Mouse (Mus musculus) right cerebral cortex, postnatal 14 days (tissue): ENCODE results near the gene Grhpr.
"Not testable (repeated sequence)": the region's sequence is repeated elsewhere in the genome, so short reads cannot be mapped to it uniquely, and the experiment has no call there.

Experiments used
- DNase-seq: peaks from one replicate; pipeline ENCODE4 v3.0.0; 2022

The Grhpr gene

DNA sequence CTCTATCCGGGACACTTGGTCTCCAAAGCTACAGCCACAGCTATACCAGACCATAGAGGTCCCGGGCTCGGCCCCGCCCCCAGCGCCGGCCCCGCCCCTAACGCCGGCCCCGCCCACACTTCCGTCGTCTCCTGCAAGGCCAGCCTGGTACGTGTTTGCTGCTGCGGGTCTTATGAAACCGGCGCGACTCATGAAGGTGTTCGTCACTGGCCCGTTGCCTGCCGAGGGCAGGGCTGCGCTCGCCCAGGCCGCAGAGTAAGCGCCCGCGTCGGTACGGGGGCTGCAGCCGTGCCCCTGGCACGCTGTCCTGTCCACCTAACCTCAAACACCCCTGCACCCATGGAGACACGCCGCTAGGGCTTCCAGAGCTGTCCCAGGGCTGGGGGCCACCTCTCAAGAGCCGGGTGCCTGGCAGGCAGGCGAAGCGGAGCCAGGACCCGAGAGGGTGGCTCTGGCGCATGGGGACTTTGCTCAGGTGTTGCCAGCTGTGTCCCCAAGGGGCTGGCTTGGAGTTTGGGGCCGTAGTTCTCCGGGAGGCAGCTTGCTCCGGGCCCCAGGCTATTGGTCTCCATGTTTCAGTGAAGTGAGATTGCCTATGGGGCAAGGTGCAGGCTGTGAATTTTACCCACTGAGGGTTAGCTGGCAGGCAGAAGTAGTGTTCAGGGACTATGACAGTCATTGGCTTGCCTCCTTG, at the start of gene Grhpr:
Grhpr (plus strand) TSS at position 116 of the 694 bp plus-strand sequence.
- peak; percentile 68 for DNase-seq

DNA sequence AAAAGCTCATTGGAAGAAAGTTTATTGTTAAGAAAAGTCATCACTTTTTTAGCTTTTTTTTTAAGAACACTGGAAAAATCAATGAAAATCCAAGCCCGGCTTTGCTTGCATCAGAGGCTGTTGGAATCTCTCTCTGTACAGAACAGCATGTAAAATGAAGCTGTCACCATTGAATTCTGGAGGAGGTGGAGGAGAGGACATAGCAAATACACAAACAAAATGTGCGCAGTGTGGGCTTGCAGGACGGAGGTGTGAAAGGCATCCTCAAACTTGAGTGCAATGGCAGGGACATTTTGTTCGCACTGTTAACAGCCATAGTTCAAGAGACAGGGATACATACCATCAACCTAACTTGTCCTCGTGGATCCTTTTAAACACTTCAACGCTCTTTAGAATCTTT, 49.5 kb upstream of the Grhpr start:
- DNase-seq: no peak

DNA sequence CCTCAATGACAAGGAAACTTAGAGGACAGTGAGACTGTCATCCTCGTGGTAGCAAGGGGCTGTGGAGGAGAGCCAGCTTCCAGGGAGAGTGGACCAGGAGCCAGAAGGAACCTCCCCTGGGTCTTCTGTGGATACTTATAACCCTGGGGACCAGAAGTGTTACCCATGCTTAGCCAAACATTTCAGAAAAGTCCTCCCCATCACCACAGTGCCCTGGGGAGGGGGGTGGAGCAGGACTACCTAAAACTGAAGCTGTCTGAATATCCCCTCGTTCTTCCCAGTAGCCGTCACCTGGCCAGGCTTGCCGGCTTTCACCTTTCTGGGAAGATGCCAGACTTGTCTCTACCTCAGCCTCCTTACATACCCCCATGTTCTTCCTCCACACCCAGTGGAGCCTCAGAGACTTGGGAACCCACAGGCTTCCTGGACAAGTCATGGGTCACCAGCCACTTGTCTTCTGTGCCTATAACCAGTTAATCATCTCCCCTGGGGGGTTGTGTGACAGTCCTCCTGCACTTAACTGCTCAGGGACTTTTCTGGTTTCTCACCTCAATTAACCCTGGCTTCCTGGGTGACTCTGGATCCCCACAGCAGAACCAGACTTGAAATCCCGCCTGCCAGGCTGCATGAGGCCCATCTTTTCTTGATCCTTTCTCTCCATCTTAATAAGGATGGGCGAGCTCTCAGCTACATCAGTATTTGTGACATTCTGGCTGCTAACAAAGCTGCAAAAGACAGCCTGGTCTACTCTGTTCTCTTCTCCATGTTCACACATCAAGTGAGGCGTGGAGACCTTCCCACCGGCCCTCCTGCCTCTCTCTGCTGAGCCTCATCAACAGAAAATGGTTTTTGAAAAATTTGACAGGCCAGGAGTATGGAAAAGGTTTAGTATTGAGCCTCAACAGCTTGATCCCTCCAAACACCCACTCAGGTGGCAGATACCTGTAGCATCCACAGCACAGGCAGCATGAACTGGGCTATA, 42.5 kb upstream of the Grhpr start:
- no peak for DNase-seq

DNA sequence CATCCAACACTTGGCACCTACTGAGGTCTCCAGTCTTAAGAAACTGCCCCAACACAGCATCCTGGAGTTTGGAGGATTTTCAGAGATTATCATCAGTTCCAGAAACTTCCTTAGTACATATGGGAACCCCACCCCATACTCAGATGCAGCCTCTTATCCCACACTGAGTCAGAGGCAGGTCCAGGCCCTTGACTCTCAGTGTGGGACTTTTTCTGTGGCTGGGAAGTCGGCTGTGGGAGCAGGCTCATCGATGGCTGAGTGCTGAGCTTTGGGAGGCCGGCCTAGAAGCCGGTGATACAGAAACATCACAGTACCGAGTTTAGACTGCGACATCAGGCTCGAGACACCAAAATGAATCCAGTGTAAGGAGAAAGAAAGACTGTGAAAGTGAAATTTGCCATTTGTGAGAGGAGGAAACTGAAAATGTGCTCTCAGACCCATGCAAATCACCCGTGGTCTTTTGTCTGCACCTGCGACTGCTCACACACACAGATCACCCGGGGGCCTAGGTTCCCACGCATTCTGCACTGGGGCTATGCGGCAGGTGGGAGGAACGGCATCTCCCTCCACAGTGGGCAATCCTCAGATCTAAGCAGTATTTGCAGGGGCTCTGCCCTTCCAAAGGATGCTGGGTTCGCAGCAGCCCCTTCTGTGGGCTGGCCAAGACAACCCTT, 41.5 kb upstream of the Grhpr start:
- DNase-seq: no peak

DNA sequence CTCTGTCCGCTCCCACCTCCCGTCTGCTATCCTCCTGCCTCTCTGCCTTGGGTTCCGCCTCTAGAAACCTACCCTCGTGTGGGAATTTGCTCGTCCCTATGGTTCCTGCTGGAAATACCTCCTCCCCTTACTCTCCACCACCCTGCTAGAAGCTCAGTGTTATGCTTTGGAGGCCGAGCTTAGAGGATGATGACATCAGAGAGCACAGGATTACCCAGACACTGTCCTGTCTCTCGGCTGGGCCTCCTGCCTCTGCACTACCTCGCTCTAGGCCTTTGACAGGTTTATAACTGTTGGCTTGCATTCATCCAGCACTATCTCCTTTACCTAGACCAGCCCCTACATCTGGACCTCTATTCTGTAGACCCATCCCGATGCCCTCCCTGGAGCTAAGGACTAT, 40.9 kb upstream of the Grhpr start:
- no peak for DNase-seq

DNA sequence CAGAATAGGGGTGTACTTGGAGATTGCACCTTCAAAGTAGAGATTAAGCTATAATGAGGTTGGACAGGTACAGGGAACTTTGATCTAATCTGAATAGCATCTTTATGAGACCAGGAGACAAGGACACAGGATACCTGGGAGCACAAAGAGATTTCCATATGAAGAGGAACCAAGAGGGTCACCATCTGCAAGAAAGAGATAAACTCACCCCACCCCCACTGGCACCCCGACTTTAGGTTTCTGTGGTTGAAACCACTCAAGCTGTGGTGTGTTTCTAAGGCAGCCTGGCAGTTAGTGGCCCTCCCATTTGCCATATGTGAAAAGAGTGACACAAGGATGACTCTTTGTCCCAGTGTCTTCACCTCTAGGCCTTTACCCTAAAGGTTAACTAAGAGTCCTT, 39.0 kb upstream of the Grhpr start:
- DNase-seq: no peak

DNA sequence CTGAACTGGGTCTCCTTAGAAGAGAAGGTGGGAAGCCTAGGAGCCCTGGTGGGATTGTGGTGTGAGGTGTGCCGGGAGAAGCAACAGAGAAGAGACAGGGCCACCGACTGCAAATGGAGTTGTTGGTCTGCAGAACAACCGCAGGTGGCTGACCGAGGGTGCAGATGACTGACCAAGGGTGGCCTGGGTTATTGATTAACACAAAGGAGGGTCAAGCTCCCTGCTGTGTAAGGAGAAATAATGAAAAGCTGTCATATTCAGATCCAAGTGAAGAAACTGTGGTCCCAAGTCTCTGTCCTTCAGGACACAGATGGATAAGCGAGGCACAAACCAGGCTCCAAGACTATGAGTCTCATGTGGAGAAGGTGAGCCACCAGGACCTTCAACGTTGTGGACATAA, 37.7 kb upstream of the Grhpr start:
- no peak for DNase-seq

DNA sequence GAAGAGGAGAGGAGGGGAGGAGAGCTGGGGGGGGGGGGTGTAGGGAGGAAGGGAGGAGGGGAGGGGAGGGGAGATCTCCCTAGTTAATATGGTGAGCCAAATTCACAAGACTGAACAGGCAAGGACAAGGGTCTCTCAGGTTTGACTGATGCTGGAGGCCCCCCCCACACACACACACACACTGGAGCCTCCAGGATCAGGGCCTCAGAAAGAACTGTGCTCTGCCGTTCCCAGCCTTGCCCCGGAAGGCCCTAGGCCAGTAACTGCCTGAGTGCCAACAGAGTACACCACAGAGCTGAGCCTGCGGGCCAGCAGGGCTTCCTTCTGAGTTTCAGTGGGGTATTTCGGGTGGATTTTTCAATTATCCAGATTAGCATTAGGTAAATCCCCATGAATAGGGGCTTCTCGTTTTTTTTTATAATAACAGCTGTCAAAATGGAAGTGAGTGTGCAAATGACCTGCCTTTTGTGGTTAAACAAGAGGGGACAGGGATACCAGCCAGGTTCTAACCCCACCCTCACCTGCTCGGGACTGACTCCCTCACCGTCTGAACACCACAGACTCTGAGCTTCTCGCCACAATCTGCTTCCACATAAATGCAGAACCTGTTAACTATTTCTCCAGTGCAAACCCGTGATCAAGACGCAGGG, 36.6 kb upstream of the Grhpr start:
- DNase-seq: no peak

DNA sequence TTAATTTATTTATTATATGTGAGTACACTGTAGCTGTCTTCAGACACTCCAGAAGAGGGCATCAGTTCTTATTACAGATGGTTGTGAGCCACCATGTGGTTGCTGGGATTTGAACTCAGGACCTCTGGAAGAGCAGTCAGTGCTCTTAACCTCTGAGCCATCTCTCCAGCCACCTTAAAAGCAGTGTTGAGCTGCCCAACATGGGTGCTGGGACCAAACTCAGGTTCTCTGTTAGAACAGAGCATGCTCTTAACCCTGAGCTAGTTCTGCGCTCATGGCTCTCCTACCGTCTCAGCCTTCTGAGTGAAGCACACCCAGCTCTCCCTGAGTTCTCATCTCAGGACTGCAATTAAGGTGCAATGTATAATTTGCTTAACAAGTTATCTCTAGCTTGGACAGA, 35.1 kb upstream of the Grhpr start:
- not testable (repeated sequence) for DNase-seq

DNA sequence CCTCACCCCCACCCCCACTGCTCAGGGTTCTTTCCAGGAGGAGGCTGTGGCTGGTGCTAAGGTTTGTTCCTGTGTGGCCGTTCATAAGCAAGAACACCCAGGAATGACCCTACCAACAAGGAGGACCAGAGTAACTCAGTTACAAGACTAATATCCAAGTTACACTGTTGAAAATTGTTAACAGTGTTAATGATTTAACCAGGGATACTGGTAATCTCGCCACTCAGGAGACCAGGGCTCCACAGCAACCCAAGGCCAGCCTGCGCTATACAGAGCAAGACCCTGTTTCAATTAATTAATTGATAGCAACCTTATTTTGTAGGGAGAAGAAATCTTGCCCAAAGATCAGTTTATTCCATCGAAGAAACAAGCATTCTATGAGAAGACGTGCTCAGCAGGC, 33.7 kb upstream of the Grhpr start:
- DNase-seq: no peak

DNA sequence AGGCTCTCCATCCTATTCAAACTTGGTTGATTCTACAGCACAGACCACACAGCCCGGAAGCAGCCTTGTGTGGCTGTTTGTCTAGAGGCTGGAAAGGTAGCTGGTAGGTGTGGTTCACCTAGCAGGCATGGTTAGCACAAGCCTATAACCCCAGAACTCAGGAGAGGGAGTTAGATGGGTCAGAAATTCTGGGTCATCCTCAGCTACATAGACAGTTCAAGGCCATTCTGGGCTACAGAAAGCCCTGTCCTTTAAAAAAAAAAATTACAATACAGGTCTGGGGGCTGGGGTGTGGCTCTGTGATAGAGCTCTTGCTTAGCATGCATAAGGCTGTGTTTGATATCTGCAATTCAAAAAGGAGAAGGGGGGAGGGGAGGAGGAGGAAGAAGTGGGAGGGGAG, 32.9 kb upstream of the Grhpr start:
- no peak for DNase-seq

DNA sequence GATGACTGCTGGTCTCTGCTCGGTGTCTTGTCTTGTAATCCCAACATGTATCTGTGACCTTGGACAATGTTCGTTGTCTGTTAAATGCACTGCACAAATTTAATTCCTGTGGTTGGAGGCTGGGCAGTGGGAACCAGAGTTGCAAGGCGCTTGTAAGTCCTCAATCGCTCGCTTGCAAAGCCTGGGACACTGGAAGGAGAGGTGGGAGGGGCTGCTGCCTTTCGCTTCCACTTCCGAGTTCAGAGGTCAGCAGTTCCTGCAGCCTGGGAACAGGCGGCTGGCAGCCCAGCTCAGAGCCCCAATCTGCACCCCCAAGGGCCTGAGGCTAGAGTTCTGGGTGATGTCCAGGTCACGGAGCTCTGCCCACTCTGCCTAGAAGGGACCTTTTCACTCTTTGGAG, 28.2 kb upstream of the Grhpr start:
- no peak for DNase-seq

DNA sequence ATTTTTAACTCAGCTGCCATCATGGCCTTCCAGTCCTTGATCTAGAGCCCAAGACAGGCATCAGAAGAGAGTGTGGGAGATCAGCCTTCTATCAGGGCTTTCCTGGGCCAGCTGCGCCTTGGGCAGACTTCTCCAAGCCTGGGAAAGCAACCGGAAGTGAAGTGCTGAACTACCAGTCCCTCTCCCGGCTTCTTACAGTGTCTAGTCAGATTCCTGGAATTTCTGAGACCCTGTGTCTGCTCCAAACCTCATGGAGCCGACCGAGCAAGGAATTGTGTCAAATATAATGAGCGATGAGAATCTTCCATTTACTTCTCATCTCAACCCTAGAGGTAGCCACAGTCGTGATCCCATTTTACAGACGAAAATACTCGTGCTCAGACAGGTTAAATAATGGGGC, 22.4 kb upstream of the Grhpr start:
- DNase-seq: no peak

DNA sequence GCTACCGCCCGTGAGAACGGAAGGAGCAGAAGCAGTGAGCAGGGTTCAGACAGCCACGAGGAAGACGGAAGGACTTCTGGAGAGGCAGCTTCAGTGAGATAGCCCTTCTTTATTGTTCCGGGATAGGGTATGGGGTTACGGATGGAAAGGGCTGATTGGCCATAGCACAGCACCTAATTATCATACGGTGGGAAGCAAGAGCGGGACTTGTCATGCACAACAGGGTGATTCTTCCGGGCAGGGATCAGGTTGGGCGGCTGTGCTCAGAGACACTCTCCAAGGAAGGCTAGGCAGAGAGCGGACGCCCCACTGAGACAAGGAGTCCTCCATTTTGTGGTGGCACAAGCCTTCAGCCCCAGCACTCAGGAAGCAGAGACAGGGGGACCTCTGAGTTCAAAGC, 22.0 kb upstream of the Grhpr start:
- no peak for DNase-seq

DNA sequence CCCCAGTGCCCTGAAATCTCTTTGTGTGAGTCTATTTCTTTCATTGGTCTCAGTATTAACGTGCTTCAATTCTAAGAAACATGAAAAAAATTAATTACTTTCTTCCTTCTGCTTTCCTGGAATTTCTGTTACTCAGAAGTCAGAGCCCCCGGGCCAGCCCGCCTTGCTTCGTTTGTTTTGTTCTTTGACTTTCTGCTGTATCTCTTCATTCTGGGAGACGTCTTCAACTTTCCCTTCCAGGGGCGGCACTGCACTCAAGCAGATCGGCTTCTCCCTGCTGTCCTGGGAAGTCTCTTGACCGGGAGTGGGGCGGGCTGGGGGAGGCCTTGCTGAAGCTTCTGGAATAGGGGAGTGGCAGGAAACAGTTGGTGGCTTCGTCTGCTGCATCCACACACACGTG, 18.0 kb upstream of the Grhpr start:
- no peak for DNase-seq

DNA sequence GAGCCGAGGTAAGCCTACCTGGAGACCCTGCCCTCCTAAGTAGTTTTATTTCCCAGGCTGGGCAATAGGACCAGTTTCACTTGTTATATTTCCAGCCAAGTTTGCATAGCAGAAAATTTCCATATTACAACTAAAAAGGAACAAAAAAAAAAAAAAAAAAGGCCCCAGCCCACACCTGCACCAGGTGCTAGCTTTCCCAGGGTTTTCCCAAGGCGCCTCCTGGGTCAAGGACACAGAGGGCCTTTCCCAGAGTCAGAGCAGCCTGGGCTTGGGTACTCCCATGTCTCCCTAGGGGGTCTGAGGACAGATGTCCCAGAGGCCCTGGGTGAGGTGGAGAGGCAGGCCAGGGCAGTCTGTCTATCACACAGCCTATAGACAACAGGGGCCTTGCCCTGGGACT, 16.0 kb upstream of the Grhpr start:
- no peak for DNase-seq

DNA sequence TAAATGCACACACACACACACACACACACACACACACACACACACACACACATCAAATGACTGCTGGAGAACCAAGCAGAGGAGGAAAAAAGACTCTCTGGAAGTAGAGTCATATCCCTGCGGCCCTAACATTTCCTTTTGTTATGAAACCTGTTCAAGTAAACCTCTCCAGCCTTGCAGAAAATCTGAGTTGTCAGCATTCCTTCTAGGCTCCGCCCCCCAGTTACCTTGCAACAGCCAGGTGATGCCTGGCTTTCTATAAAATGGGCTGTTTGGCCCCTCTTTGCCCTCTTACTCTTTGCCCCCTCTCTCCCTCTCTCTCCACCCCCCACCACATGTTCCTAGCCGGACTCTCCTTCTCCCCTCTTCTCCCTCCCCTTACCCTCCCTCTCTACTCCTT, 15.5 kb upstream of the Grhpr start:
- DNase-seq: no peak

DNA sequence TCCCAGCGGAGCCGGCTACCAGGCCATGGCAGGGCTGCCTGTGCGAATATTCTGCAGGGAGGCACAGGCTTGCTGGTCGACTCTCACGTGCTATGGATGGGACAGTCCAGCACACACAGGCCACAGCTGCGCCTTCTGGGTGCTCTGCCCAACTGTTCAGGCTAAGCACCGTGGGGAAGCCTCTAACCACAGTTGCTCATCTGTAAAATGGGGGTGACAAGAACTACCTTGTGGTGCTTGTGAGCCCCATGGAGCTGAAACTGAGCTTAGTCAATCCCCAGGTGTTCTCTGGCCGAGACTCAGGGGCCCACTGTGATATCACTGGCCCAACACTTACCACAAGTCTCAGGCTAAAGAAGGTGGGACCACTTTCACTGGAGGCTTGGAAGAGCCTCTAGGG, 13.8 kb upstream of the Grhpr start:
- DNase-seq: no peak

DNA sequence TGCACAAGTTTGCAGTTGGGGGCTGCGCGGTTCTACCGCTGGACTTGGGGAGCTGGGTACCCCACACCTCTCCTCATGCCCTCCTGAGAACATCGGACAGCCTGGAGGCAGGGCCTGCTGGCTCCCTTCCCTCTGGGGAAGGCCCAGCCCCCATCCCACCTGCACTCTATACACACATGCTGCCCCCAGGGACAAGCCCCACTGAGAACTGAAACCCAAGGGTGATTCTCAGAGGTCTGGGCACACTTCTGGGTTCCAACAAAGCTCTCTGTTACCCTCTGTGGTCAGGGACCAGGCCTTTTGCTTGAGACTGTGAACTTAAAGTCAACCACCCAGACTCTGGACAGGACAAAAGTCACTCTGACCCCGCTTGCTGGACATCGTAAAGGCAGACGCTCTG, 11.1 kb upstream of the Grhpr start:
- no peak for DNase-seq

DNA sequence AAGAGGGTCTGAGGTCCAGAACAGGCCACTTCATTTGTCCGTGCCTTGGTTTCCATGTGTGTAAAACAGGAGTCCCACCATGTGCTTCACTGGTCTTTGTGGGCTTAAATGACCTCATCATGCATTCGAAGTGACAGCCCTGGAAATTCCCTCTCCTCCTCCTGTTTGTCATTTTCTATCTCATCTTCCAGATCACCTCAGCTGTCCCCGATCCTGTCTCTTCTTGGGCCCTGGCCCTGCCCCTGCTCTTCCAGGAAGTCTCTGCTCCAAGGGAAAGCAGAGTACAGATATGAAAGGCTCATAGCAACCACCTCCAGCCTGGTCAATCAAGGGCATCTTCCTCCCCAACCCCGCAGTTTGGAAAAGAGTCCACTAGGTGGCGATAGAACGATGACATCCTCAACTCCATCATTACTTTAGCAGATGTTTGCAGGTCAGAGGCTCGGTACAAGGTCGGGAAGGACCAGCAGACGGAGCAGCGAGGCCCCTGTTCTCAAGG, 10.5 kb upstream of the Grhpr start:
- DNase-seq: peak; percentile 35

DNA sequence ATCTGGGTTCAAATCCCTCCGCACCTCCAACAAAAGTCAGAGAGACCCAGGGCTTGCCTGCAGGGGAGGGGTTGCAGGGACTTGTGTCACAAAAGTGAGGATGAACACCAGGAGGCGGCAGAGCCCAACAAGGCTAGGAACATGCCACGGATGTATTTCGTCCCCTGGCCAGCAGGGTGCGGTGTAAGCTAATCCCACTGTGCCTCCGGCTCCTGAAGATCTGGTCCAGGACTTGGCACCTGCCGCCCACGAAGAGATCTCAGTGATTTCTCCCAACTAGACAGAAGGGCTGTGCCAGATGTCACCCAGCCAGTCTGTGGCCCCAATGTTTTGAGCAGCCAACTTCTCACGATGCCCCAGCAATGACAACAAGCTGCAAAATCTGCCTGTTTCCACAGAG, 7.7 kb upstream of the Grhpr start:
- DNase-seq: peak; percentile 91

DNA sequence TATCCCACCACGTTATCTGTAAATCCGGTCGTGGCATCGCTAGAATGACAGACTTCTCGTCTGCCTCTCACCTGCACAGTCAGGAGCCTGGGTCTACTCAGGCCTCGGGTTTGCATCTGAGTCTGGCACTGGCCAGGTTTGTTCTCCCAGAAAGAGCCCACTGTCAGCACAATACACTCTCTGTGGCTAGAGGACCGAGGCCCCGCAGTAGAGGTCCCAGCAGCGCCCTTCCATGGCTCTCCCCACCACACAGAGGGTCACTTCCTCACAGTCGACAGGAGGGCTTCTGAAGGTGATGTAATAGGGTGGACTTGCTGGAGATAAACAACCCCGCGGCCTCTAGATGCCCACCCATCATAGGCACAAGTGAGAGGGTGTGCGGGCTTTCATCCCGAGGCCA, 7.3 kb upstream of the Grhpr start:
- no peak for DNase-seq

DNA sequence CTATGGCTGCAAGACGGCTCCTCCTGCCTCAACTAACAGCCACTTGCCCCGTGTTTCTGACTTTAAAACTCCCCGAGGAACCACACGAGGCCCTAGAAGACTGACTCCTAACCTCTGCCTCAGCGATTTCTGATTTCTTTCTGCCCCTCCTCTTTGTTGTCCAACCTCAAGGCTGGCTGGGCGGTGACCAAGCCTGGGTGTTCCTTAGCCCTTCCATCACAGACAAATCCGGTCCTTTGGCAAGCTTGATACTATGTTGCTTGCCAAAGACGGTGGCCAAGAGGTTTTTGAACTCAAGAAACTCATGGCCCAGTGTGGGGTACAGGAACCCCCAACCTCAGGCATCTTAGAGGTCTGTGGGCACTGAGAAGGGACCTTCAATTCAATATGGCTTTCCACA, 6.9 kb upstream of the Grhpr start:
- DNase-seq: no peak
